Mouse (Mus musculus) WW6 (cell line): ENCODE measurements at regions not wholly inside any gene's neighbourhood (a gene's known extent, or its start where the extent isn't known, plus 50 kb on each side); places are given as distances from the start of the nearest gene placed in this dataset.

ENCODE experiments used
- DNase-seq: peaks from one replicate; pipeline ENCODE4 v3.0.0-alpha.2; 2013; ENCODE audit warnings: low read depth, low spot score

DNA sequence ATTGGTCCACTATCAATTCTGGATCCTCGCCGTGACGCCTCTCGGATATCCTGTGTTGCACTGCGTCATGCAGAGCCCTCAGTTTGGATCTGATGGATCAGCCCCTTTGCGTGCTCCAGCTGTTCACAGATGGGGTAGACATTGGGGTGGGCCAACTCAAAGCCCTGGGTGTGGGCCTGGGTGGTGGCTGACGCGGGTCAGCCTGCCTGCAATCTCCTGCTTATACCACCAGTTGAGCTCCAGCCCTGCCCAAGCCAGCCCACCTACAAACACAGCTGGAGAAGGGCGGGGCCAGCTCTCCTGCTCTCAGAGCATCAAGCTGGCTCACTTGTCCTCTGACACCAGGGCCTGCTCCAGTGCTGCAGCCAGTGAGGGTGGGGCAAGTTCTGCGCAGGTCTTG is 73.1 kb downstream of the Rps15a start:
- DNase-seq = peak; percentile 26

DNA sequence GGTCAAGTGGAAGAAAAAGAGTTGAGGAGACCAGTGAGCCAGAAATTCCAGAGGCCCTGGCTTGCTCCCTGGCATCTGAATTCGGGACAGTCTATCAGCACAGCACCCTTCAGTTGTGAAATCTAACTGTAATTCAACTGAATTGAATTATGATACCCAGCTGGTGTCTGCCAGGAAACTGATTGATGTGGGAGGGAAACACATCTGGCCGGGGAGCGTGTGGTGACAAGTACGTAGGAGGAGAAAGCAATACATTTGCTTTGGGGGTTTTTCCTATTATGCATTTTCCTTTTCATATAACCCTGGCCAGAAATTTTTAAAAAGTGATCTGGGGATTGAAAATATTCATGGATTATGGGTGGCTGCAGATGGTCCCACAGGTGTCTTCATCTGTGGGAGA is 76.1 kb downstream of the Rps15a start:
- no peak for DNase-seq

DNA sequence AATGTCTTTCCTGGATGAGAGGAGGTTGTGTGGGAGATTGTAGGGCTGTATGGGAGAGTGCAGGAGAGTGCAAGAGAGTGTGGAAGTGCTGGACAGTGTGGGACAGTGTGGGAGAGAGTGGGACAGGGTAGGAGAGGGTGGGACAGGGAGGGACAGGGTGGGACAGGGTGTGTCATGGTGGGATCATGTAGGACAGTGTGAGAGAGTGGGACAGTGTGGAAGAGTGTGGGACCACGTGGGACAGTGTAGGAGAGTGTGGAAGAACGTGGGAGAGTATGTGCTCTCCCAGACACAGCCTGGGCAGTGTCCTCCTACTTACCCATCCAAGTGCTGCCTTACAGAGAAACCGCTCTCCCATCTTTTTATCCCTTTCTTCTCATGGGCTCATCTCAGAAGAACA is 78.9 kb downstream of the Rps15a start:
- DNase-seq = no peak

DNA sequence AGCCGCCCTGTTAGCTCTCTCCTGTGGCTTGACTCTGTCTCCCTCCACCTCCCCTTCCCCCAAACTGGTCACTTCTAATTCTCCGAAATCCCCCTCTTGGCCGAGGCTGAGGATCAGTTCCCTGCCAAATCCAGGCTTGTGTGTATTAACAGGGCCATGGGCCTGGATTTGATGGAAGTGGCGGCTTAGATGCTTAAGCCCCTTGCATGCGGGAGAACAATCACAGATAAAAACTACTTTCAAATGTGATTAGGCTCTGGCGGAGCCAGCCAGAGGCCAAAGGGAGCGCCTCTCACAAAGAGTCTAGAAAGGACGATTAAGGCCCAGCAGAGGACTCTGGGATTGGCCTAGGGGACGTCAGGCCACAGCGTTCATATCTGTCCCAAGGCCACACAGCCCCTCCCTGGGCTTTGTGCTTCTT is 89.9 kb downstream of the Rps15a start:
- DNase-seq = no peak

GRCm38 (mm10) chr7:118004620-118005019 is 111.4 kb downstream of the Rps15a start:
- DNase-seq = no peak

DNA sequence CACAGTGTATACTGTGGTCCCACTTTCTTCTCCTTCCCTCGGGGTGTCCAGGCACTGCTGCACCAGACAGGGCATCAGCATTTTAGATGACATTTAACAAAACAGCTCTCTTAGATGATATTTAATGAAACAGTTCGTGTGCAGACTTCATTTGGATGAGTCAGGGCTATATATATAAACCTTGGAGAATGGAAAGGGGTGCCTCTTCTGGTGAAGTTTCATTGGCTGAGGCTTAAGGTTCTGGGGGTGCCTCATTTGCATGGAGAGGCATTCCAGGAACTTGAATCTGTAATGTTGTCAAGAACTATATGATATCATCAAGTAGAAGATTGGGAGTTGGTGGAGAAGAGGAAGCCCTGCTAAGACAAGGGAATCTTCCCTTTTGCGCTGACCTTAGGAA is 114.1 kb downstream of the Rps15a start:
- DNase-seq = no peak

DNA sequence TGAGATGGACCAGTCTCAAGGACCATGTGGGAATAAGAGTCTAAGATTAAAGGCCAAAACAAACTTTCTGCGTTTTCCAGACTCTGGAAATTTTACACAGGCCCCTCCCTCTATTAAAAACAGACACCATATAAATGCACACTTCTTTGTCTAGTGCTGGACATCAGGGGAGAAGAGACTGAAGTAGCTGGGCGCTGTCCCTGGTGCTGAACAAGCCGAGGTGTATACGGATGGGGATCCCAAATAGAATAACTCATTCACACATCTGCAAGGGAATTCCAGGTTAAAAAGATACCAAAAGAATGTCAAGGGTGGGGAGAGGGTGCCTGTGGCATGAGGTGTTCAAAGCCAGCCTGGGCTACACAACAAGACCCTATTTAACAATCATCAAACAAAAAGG is 114.9 kb downstream of the Rps15a start:
- DNase-seq = peak; percentile 16

DNA sequence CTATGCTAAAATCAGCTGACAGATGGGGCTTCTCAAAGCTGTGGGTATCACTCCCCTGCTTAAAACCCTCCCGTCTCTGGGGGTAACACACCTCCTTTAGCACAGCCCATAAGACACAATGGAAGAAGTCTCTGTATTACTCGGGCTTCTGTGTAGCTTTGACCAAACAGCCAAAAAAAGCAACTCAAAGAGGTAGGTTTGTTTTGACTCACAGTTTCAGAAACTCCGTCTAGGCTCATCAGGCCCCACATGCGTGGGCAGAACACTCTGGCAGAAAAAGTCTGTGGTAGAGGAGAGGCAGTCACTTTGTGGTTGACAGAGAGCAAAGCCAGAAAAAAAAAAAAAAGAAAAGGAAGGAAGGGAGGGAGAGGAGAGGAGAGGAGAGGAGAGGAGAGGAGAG is 133.8 kb downstream of the Rps15a start:
- DNase-seq = no peak

DNA sequence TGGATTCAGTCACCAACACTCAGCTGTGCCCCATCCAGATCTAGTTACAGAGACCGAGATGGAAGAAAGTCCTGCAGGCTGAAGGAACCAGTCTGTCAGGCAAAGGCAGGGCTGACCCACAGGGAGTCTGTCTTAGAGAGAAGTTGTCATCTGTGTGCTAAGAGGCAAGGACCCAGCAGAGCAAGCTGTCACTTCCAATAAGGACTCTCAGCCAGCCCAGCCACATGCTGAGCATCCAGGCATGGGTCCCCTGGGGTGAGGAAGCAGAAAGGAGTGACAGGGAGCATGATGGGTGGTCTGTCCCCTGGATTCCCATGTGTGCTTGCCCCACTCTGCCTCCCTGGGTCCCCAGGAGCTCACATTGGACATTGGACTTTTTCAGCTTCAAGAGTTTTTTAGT is 144.8 kb downstream of the Rps15a start:
- DNase-seq = no peak

DNA sequence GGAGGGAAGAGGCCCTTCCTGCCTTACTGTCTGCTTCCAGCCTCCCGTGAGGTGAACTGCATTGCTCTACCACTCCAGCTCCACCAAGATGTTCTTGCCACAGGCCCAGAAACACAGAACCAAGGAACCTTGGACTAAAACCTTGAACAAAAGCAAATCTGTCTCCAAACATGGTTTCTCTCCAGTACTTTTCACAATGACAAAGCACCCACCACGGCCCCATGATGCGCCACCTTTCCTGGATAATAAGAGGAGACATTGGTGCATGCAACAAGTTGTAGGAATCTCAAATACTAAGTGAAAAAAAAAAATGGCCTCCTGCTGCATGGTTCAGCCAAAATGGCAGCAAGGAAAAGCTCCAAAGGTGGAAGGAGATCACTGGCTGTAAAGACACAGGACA is 172.6 kb downstream of the Rps15a start:
- DNase-seq = no peak

DNA sequence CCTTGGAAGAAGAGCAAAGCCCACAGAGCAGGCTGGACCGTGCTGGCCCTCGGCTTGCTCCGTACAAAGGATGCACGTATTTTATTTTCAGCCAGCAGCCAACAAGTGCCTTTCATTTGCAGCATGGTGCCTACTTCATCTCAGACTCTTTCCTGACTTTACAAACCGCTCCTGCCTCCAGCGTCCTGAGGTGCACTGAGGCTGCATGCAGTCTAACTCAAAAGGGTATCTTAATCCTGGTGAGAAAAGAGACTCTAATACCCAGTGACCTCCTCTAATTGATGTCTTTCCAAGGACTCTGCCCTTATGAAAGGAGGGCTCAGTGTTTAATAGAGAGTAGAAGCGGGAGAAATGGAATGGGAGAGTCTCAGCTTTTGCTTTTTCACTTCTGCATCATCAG is 176.4 kb downstream of the Rps15a start:
- no peak for DNase-seq

GRCm38 (mm10) chr7:117934908-117935307 is 181.1 kb downstream of the Rps15a start:
- DNase-seq = no peak

DNA sequence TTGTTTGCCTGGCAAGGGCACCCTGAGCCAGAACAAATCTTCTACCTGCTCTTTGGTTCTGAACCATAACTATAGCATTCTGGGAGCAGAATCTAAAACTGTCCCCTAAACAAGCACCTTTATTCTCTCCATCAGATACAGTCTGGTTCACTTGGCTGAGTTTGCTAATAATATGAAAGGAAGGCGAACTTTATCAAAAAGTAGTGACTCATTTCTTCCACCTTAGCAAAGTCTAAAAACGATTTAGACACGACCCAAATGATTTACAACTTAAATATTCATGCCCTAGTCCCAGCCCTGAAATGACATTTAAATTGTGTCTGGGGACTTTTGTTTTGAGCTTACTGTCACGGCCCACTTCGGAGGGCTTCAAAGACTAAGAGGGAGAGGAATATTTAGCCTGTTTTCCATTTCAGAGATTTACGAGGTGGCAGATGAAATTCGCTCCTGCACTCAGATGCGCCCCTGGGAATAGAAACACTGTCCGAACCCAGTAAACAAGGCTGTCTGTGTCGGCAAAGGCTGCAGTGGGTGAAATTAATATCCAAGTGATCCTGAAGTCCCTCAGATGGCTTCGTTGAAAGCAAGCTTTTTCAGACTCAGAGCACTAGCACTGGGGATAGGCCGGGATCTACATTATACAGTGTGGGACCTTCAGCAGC is 184.6 kb downstream of the Rps15a start:
- DNase-seq = no peak

DNA sequence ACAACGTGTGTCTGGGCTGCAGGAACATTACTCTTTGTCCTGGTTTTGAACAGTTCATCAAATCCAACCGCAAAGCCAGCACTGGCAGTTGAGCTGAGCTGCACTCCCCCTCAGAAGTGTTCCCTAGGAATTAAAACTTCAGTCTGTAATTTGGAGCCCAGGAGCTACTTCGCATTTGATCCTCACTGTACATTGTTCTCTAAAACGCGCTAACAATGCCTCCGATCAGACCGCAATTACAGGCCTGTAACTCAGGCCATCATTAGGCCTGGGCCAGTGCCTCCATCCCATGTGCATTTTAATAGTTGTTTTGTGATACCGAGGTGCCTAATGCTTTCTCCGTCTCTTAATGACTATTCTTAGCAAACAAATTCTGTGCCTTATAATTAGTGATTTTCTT is 185.6 kb downstream of the Rps15a start:
- no peak for DNase-seq

GRCm38 (mm10) chr7:117926396-117926795 is 189.6 kb downstream of the Rps15a start:
- DNase-seq = no peak

DNA sequence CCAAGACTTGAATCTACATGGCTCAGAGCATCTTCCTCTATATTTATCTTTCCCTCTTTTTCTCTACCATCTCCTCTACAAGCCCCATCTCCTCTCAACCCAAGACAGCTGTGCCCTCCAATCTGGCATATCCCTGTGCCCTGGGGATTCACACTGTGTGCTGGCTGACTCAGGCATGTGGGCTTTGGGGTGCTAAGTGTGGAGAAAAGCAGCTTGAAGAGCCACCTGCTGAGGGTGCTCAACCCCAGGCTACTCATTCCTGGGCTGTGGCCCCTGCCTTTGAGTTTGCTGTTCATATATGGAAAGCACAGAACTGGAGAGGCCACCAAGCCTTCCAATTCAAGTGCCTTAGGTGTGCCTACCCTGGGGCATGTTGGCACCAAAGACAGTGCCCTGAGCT is 193.7 kb downstream of the Rps15a start:
- DNase-seq = no peak

DNA sequence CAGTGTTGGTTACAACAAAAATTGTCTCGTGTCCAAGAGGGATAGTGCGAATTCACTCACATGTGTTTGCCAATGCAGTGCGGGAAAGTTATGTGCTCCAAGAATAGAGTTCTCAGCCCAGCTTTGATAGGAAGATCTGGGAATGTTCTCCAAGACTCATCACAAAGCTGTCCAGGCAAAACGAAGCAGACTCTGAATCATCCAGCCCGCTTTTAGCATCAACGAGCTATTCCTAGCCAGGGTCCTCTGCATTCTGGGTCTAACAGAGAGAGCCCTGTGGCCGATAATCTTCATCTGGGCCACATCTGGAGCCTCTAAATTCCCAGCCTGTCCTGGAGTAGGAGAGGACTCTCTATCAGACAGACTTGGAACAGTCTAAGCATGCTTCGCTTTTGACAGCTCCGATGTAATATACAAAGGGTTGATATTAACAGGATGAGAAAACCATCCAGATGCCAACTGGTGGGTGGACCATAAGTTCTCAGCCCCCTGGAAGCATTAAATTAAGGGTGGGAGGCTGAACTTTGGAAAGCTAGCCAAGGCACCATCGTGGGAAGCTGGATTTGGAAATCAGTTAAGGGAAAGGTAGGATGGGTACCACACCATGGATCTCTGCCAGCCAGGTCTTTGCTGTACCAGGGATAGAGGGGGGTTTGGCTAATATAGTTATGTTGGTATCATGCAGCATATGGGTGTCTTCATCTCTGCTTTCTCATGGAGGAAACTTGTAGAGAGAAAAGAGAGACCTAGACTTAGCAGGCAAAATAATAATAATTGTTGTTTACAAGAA is 197.6 kb downstream of the Rps15a start:
- DNase-seq = no peak

DNA sequence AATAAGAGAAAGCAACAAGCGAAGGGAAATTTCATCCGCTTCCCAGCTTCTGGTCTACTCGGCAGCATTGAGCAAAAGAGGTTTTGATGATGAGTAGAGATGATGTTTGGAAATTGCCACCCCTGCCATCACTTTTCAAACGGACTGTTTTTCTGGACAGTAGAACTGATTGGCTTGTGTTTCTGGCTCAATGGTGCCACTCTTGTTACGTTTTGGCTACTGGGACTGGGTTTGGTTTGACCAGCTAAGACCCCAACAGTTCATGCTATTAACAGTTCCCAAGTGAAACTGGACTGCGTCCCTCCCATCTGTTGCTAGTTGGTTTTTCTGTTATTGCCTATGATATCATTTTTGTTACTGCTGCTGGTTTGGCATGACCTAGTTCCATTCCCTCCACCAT is 199.1 kb downstream of the Rps15a start:
- DNase-seq = no peak

DNA sequence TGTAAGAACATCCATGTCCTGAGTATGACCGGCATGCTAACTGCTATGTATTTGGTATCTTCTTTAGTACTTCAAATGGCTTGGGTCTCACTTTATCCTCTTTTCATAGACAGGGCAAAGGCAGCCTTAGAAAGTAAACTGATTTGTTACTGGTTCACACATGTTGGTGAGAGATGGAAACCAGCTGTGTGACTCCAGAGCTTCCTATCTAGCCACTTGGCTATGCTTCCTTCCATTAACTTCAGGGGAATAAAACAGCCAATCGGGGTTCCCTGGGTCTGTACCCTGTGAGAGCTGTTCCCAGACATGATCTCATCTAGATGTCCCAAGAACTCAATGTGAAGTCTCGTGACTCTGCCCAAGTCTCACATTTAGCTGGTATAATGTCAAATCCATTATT is 203.5 kb downstream of the Rps15a start:
- DNase-seq = no peak

GRCm38 (mm10) chr7:117911062-117911461 is 204.9 kb downstream of the Rps15a start:
- no peak for DNase-seq

DNA sequence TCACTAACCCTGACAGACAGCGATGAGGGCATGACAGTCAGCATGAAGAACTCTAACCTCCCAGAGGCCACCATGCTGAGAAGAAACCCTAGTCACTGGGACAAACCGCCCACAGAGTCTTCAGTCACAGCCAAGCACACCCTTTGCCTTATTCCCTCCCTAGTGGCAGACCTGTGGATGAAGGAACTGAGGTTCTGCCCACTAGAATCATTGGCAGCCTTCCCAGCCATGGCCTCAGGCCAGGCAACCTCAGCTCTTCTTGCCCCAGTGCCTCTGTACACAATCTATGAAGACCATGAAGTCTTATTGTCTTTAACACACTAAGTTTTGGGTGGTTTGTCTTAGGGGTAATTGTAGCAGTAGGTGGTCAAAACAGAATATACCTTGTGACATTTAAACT is 219.5 kb downstream of the Rps15a start:
- DNase-seq = no peak

- DNase-seq = no peak
These were observed 228.7 kb downstream of the Rps15a start for GRCm38 (mm10) chr7:117887288-117887687.

DNA sequence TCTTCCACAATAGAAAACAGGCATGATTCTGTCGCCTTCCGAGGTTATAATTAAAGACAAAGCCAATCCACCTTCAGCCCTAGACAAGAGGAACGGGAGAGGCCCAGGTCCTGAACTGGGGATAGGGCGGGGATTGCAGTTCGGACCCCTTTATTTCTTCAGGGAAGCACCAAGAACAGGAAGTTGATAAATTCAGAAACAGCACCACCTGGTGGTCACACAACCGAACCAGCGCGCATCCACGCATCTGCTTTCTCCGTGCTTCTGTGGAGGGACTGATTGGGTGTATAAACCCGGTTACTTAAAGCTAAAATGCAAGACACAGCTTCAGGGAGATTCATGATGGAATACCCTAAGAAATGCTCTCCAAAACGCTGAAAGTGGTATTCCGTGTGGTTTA is 233.2 kb downstream of the Rps15a start:
- DNase-seq = peak; percentile 29
